Mouse (Mus musculus): ENCODE measurements around the gene Cnksr1. TPM values are rescaled to one million over a fixed set of nuclear protein-coding genes. Genes with fewer than 3 reads are reported as not detected.

Cnksr1 gene
- total and polyA plus RNA-seq, 2 experiments from 2014 or later = 0.27 to 0.28 TPM

GRCm38 (mm10) chr4:134234876-134235275 is 3.3 kb downstream of the Cnksr1 start:
- no peak overlapping the region for H3K27ac ChIP-seq (ENCODE audit: low read depth, low read length)
- H3K4me1 ChIP-seq (ENCODE audit: insufficient read depth, low read length) = no peaks in the 10 kb centered on the region
- H3K27me3 ChIP-seq (ENCODE audit: insufficient read depth, low read length) = peaks cover 9% of the 10 kb centered on the region
- no peak for DNase-seq (ENCODE audit: low spot score)
- ATAC-seq (ENCODE audit: low FRiP score) = no peak
- no peak overlapping the region for H3K4me2 ChIP-seq (ENCODE audit: low read depth, low read length, poor library complexity, severe bottlenecking)
- H3K9ac ChIP-seq (replicated peaks; ENCODE audit: low read length, poor library complexity, severe bottlenecking) = no peak overlapping the region
- no peaks in the 10 kb centered on the region for H3K36me3 ChIP-seq (ENCODE audit: insufficient read depth, low read length)
- no peak overlapping the region for H3K4me3 ChIP-seq (ENCODE audit: low read depth, low read length)
- TF ChIP-seq CTCF (IDR thresholded peaks at IDR 0.05) = no peak
- 75% methylated on average over 5 of the region's 5 CpGs for WGBS
- H3K9me3 ChIP-seq (ENCODE audit: low read length) = no peaks in the 10 kb centered on the region

DNA sequence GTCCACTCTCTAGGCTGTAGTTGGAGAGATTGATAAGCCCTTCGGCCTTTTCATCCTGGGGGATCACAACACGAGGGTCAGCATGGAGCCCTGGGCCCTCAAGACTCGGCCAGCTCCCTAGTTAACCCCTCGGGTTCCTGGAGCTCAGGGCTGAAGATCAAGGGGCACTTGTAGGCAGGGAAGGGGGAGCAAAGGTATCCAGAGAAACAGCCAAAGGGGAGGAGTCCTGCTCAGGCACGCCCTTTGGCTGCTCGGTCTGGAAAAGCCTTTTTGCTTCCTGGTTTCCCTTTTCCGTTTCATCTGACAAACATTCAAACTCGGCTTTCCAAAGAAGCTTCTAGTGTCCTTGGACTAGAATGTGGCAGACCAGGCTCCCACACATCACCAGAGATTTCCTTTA is 7.8 kb downstream of the Cnksr1 start:
- H3K4me1 ChIP-seq (ENCODE audit: insufficient read depth, low read length) = no peaks in the 10 kb centered on the region
- no peaks in the 10 kb centered on the region for H3K9me3 ChIP-seq (ENCODE audit: low read length)
- H3K27ac ChIP-seq (ENCODE audit: low read depth, low read length) = no peak overlapping the region
- no peak for ATAC-seq (ENCODE audit: low FRiP score)
- H3K27me3 ChIP-seq (ENCODE audit: insufficient read depth, low read length) = no peaks in the 10 kb centered on the region
- WGBS = 44% methylated on average over 8 of the region's 8 CpGs
- no peak for DNase-seq (ENCODE audit: low spot score)
- H3K4me3 ChIP-seq (ENCODE audit: low read depth, low read length) = no peak overlapping the region
- no peak for TF ChIP-seq CTCF (IDR thresholded peaks at IDR 0.05)
- H3K36me3 ChIP-seq (ENCODE audit: insufficient read depth, low read length) = no peaks in the 10 kb centered on the region
- H3K4me2 ChIP-seq (ENCODE audit: low read depth, low read length, poor library complexity, severe bottlenecking) = no peak overlapping the region
- no peak overlapping the region for H3K9ac ChIP-seq (replicated peaks; ENCODE audit: low read length, poor library complexity, severe bottlenecking)

GRCm38 (mm10) chr4:134227194-134227593 is 11.0 kb downstream of the Cnksr1 start, which contains the start of gene Catsper4:
TSS of gene Catsper4 (minus strand) at chr4:134227383.
- H3K4me2 ChIP-seq (ENCODE audit: low read depth, low read length, poor library complexity, severe bottlenecking) = no peak within 1 kb of the TSS
- H3K9ac ChIP-seq (replicated peaks; ENCODE audit: low read length, poor library complexity, severe bottlenecking) = no peak within 1 kb of the TSS
- H3K27me3 ChIP-seq (ENCODE audit: insufficient read depth, low read length) = no peaks in the 10 kb centered on the region
- DNase-seq (ENCODE audit: low spot score) (peak; percentile 40), ATAC-seq (ENCODE audit: low FRiP score) (no peak)
- TF ChIP-seq CTCF (IDR thresholded peaks at IDR 0.05) = peak; percentile 64
- WGBS = 76% methylated on average over 8 of the region's 8 CpGs
- no peaks in the 10 kb centered on the region for H3K9me3 ChIP-seq (ENCODE audit: low read length)
- no peak within 1 kb of the TSS for H3K4me3 ChIP-seq (ENCODE audit: low read depth, low read length)
- H3K36me3 ChIP-seq (ENCODE audit: insufficient read depth, low read length) = no peaks in the 10 kb centered on the region
- no peak within 1 kb of the TSS for H3K27ac ChIP-seq (ENCODE audit: low read depth, low read length)
- H3K4me1 ChIP-seq (ENCODE audit: insufficient read depth, low read length) = no peaks in the 10 kb centered on the region

- Histone ChIP-seq H3K27ac (ENCODE audit: low read depth, low read length) (no peak overlapping the region), H3K36me3 (ENCODE audit: insufficient read depth, low read length) (no peaks in the 10 kb centered on the region), H3K9me3 (ENCODE audit: low read length) (no peaks in the 10 kb centered on the region), H3K4me2 (ENCODE audit: low read depth, low read length, poor library complexity, severe bottlenecking) (no peak overlapping the region), H3K9ac (replicated peaks; ENCODE audit: low read length, poor library complexity, severe bottlenecking) (no peak overlapping the region), H3K27me3 (ENCODE audit: insufficient read depth, low read length) (no peaks in the 10 kb centered on the region), H3K4me1 (ENCODE audit: insufficient read depth, low read length) (no peaks in the 10 kb centered on the region), H3K4me3 (ENCODE audit: low read depth, low read length) (no peak overlapping the region)
- TF ChIP-seq CTCF (IDR thresholded peaks at IDR 0.05) = no peak
- ATAC-seq (ENCODE audit: low FRiP score) (no peak), DNase-seq (ENCODE audit: low spot score) (no peak)
- WGBS = 69% methylated on average over 11 of the region's 11 CpGs
Measured at GRCm38 (mm10) chr4:134222793-134223600, 15.2 kb downstream of the Cnksr1 start.

- no peak overlapping the region for H3K4me3 ChIP-seq (ENCODE audit: low read depth, low read length)
- ATAC-seq (ENCODE audit: low FRiP score) (no peak), DNase-seq (ENCODE audit: low spot score) (no peak)
- H3K9me3 ChIP-seq (ENCODE audit: low read length) = no peaks in the 10 kb centered on the region
- TF ChIP-seq CTCF (IDR thresholded peaks at IDR 0.05) = no peak
- no peak overlapping the region for H3K4me2 ChIP-seq (ENCODE audit: low read depth, low read length, poor library complexity, severe bottlenecking)
- WGBS = 67% methylated on average over 6 of the region's 6 CpGs
- H3K36me3 ChIP-seq (ENCODE audit: insufficient read depth, low read length) = no peaks in the 10 kb centered on the region
- H3K27ac ChIP-seq (ENCODE audit: low read depth, low read length) = no peak overlapping the region
- no peaks in the 10 kb centered on the region for H3K4me1 ChIP-seq (ENCODE audit: insufficient read depth, low read length)
- H3K9ac ChIP-seq (replicated peaks; ENCODE audit: low read length, poor library complexity, severe bottlenecking) = no peak overlapping the region
- no peaks in the 10 kb centered on the region for H3K27me3 ChIP-seq (ENCODE audit: insufficient read depth, low read length)
Measured at GRCm38 (mm10) chr4:134206488-134207053, 31.6 kb downstream of the Cnksr1 start.

DNA sequence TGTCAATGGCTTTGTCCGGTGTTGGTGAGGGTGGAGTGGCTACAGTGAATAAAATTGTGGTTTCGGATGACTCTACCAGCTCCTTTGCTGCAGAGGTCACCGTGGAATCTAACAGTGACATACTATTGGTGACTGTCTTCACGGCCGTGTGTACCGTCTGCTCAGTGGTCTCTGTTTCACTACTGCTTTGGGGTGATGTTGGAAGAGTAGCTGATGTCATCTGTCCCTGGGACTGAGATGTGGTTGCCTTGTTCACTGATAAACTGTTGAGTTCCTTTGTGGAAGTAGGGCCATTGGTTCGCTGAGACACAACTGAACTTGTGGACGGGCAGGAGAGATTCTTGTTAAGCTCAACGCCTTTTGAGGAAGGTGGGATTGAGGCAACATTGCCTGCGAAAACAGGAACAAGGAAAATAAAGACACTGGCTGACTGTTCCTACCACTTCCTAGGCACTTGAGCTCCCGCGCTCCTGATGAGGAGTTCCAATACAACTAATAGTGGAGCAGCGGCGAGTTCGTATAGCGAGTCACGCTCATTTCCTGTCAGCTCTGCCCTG is 34.8 kb downstream of the Cnksr1 start:
- ATAC-seq (ENCODE audit: low FRiP score) = no peak
- no peak for TF ChIP-seq CTCF (IDR thresholded peaks at IDR 0.05)
- 93% methylated on average over 17 of the region's 17 CpGs for WGBS

More for the DNA sequence above, 34.8 kb downstream of the Cnksr1 start:
- Histone ChIP-seq H3K36me3 (ENCODE audit: insufficient read depth, low read length) (no peaks in the 10 kb centered on the region), H3K4me1 (ENCODE audit: insufficient read depth, low read length) (no peaks in the 10 kb centered on the region), H3K27ac (ENCODE audit: low read depth, low read length) (no peak overlapping the region), H3K9ac (replicated peaks; ENCODE audit: low read length, poor library complexity, severe bottlenecking) (no peak overlapping the region), H3K4me2 (ENCODE audit: low read depth, low read length, poor library complexity, severe bottlenecking) (no peak overlapping the region), H3K4me3 (ENCODE audit: low read depth, low read length) (no peak overlapping the region), H3K27me3 (ENCODE audit: insufficient read depth, low read length) (no peaks in the 10 kb centered on the region), H3K9me3 (ENCODE audit: low read length) (no peaks in the 10 kb centered on the region)
- DNase-seq (ENCODE audit: low spot score) = no peak

Measured in midbrain, postnatal 0 days (tissue).